Mouse (Mus musculus) B cell, adult 62 days (primary cell): ENCODE results near the gene Gm15056. TPM values are rescaled to one million over a fixed set of nuclear protein-coding genes. Genes with fewer than 3 reads are reported as not detected.

Source experiments
- total RNA-seq: library from RNA; stranded (reverse); gene quantifications from 4 replicates; pipeline ENCODE4 v1.2.4, GENCODE M21; 2023

The Gm15056 gene
- not detected in 4 replicates for total RNA-seq

DNA sequence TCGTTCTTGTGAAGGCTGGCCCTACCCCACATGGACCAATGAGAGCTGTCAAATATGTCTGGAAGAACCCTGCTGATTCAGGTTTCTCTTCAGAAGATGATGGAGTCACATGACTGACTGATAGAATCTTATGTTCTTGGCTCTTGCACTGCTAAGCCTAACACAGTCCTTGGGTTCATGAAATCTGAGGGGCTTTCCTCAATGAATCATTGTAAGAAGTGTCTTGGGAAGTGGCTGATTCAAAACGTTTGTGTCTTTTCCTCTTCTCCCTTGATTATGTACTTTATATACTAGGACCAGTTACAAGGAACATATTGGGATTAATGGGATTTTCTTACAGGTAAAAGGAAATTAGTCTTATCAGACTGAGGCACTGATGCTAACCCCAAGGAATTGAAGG is at the start of gene Gm15056:
Gene Gm15056, minus strand, starts transcription at position 101 of the 400 bp plus-strand sequence.

DNA sequence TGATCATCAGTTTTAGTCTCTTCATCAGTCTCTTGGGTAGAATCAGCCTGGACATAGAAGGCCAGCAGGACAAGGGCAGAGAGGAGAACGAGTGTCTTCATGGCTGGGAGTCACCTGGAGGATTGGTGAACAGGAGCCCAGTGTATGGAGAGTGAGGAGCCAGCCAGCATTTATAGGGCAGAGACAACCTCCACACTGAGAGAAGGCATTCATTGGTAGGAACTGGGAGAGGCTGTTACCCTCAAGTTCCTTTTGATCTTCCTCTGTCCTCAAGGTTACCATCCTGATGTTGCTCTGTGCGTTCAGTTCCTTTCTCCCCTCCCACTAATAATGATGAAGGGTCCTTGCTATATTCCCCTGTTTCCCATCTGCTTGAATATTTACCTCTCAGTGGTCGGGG is 42.2 kb upstream of the Gm15056 start, which contains the start of gene AY761185:
Gene AY761185, minus strand, starts transcription at position 101 of the 400 bp plus-strand sequence.

DNA sequence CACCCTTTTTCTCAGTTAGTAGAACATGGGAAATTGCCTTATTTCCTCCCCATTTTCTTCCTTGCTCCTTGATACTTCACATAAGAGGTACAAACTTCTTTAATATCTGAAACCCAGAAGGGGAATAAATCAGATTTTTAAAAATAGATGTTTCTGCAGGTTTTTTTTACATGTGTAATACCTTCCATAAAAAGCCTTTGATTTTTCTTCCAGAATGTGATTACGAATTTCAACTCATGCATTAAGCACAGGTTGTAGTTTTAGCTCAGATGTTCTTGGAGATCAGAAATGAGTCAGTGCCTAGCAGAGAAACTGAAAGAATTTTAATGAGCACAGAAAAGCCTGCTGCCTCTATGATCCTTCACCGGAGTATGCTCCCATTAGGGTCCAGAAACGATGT is 19.5 kb upstream of the Gm15056 start, which contains the start of gene Gm6040:
Gene Gm6040, minus strand, starts transcription at position 101 of the 400 bp plus-strand sequence.

DNA sequence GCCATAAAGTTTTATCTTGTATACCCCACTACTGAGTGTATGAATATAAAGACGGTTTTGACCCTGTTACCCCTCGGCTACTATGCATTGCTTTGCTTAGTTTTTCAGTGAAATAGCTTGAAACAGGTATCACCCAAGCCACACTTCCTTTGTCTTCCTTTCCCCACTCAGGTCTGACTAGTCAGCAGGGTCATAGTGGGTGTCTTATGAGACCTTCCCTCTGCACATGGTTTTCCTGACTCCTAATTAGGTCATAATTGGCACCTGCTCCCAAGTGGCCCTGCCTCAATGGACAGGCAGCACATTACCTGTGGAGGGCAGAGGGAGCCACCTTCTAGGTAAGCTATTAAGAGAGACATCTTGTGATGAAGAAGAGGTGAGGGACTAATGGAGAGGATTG is 10.1 kb downstream of the Gm15056 start, which contains the start of gene Defb33:
Gene Defb33, plus strand, starts transcription at position 301 of the 400 bp plus-strand sequence.

Other genes with a start within 250 kb of the Gm15056 start
- not detected in 4 replicates for gene Defb33, start 10.0 kb downstream of the Gm15056 start, total RNA-seq
- gene Gm6040, start 19.4 kb upstream of the Gm15056 start, total RNA-seq, result not detected in 4 replicates
- gene AY761185, start 42.1 kb upstream of the Gm15056 start, total RNA-seq, result not detected in 4 replicates
- not detected in 4 replicates for gene Defa21, start 122.9 kb upstream of the Gm15056 start, total RNA-seq
- not detected in 4 replicates for gene Defa23, start 152.4 kb upstream of the Gm15056 start, total RNA-seq
- gene Defa35, start 162.4 kb upstream of the Gm15056 start, total RNA-seq, result not detected in 4 replicates
- not detected in 4 replicates for gene Defa25, start 181.8 kb upstream of the Gm15056 start, total RNA-seq
- not detected in 4 replicates for gene Gm14851, start 193.4 kb upstream of the Gm15056 start, total RNA-seq
- gene Defa30, start 232.0 kb upstream of the Gm15056 start, total RNA-seq, result not detected in 4 replicates